Mouse (Mus musculus) bone marrow, adult 2 months (tissue): ENCODE measurements around the gene Kcng3.

Experiments used
- CTCF ChIP-seq: fragments of 200-500 bp; IDR thresholded peaks from 2 replicates; pipeline ENCODE4 v1.5.1; 2011; ENCODE audit warnings: low read length, control low read depth; ENCODE audit not compliant: control insufficient read depth, insufficient read depth
- POLR2A ChIP-seq: fragments of 200-500 bp; IDR thresholded peaks from 2 replicates; pipeline ENCODE4 v1.6.1; 2011; ENCODE audit warnings: low read depth, mild to moderate bottlenecking, control low read depth, low read length, borderline replicate concordance; ENCODE audit not compliant: control insufficient read depth

GRCm38 (mm10) chr17:83574615-83575014 lies 57.1 kb downstream of the Kcng3 start:
- TF ChIP-seq CTCF (no peak), POLR2A (no peak)
